Mouse (Mus musculus) lung, embryonic 14.5 days (tissue): ENCODE measurements around the gene Tcf7l1. TPM values are rescaled to one million over a fixed set of nuclear protein-coding genes. Genes with fewer than 3 reads are reported as not detected.

Experiments
- ATAC-seq: fragments of 200-750 bp; cut with Nextera tagmentation; 2 replicates; pipeline ENCODE4 v1.8.0; 2017; ENCODE audit warnings: mild to moderate bottlenecking, moderate TSS enrichment, moderate library complexity; ENCODE audit not compliant: insufficient read depth
- DNase-seq: peaks from one replicate; pipeline ENCODE4 v3.0.0-alpha.2; 2015
- H3K27ac ChIP-seq: fragments of 300-500 bp; sonication (generic); 2 replicates; pipeline ENCODE4 v1.5.1; 2014; ENCODE audit warnings: low read depth, mild to moderate bottlenecking, moderate library complexity
- H3K27me3 ChIP-seq: fragments of 300-500 bp; sonication (generic); 2 replicates; pipeline ENCODE4 v1.6.1; 2014; ENCODE audit warnings: low read length, control low read depth; ENCODE audit not compliant: insufficient read depth
- H3K36me3 ChIP-seq: fragments of 300-500 bp; sonication (generic); 2 replicates; pipeline ENCODE4 v1.6.1; 2014; ENCODE audit warnings: control low read depth; ENCODE audit not compliant: insufficient read depth
- H3K4me1 ChIP-seq: fragments of 300-500 bp; sonication (generic); 2 replicates; pipeline ENCODE4 v1.6.1; 2014; ENCODE audit warnings: antibody characterized with exemption, control low read depth; ENCODE audit not compliant: insufficient read depth
- H3K4me2 ChIP-seq: fragments of 300-500 bp; sonication (generic); 2 replicates; pipeline ENCODE4 v1.6.1; 2014; ENCODE audit warnings: mild to moderate bottlenecking
- H3K4me3 ChIP-seq: fragments of 300-500 bp; sonication (generic); 2 replicates; pipeline ENCODE4 v1.5.1; 2014; ENCODE audit warnings: low read depth, low read length
- H3K9ac ChIP-seq: fragments of 300-500 bp; sonication (generic); 2 replicates; pipeline ENCODE4 v1.6.1; 2014
- H3K9me3 ChIP-seq: fragments of 300-500 bp; sonication (generic); 2 replicates; pipeline ENCODE4 v1.6.1; 2016; ENCODE audit warnings: low read depth, low read length, control low read depth
- CTCF ChIP-seq: IDR thresholded peaks from 2 replicates; pipeline ENCODE4 v1.5.1; 2016; ENCODE audit warnings: antibody characterized with exemption, low read depth
- WGBS: fragments of 180-500 bp; shearing (Covaris S2); extraction: QIAGEN DNeasy Blood & Tissue Kit; methylation state at CpG from one replicate; pipeline ENCODE4 v1.1.7; 2014; 5-methylcytosine and 5-hydroxymethylcytosine counted together
- polyA plus RNA-seq: library from polyadenylated mRNA; unstranded; fragments of >200 nt; fragmentation: Nextera tagmentation; extraction: Ambion mirVana; gene quantifications from 2 replicates; pipeline ENCODE4 v1.2.1, GENCODE M21; 2014

Tcf7l1 gene
- polyA plus RNA-seq, 1 experiment from 2014 or later, result 41.1 TPM

GRCm38 (mm10) chr6:72583211-72583839 lies 205.7 kb downstream of the Tcf7l1 start:
- 84% methylated on average over 4 of the region's 4 CpGs for WGBS
- Histone ChIP-seq H3K9me3 (no peaks in the 10 kb centered on the region), H3K27me3 (no peaks in the 10 kb centered on the region), H3K4me3 (no peak overlapping the region), H3K4me1 (no peaks in the 10 kb centered on the region), H3K27ac (no peak overlapping the region), H3K4me2 (no peak overlapping the region), H3K36me3 (0 out of 2 replicates have a peak, but pooled peaks cover 6% of the 10 kb centered on the region), H3K9ac (no peak overlapping the region)
- no peak for ATAC-seq
- no peak for DNase-seq
- no peak for TF ChIP-seq CTCF

GRCm38 (mm10) chr6:72581625-72582382 lies 207.2 kb downstream of the Tcf7l1 start:
- no peak for DNase-seq
- WGBS, result 76% methylated on average over 11 of the region's 11 CpGs
- Histone ChIP-seq H3K27ac (no peak overlapping the region), H3K4me3 (no peak overlapping the region), H3K9ac (no peak overlapping the region), H3K4me1 (no peaks in the 10 kb centered on the region), H3K9me3 (no peaks in the 10 kb centered on the region), H3K27me3 (no peaks in the 10 kb centered on the region), H3K4me2 (no peak overlapping the region), H3K36me3 (0 out of 2 replicates have a peak, but pooled peaks cover 6% of the 10 kb centered on the region)
- no peak for TF ChIP-seq CTCF
- no peak for ATAC-seq

Other genes starting within 250 kb of the Tcf7l1 start
- 40.5 and 45.9 TPM in 2 replicates for gene Capg, start 244.9 kb downstream of the Tcf7l1 start, polyA plus RNA-seq
- 15.9 and 16.2 TPM in 2 replicates for gene Elmod3, start 190.8 kb downstream of the Tcf7l1 start, polyA plus RNA-seq
- gene Retsat, start 190.8 kb downstream of the Tcf7l1 start, polyA plus RNA-seq, result 17.2 and 18.4 TPM in 2 replicates
- 40.4 and 43.2 TPM in 2 replicates for gene Tgoln1, start 172.3 kb downstream of the Tcf7l1 start, polyA plus RNA-seq
- gene Kcmf1, start 110.7 kb upstream of the Tcf7l1 start, polyA plus RNA-seq, result 58.5 and 65.4 TPM in 2 replicates
- gene Tmsb10, start 169.5 kb upstream of the Tcf7l1 start, polyA plus RNA-seq, result 3,115 and 3,305 TPM in 2 replicates